Mouse (Mus musculus) MN1 (cell line): ENCODE data around the gene Schip1.

Experiments
- DNase-seq: peaks from one replicate; pipeline ENCODE4 v3.0.0-alpha.2; 2016; ENCODE audit warnings: low spot score

The Schip1 gene

GRCm38 (mm10) chr3:68477478-68477877 lies 412.9 kb downstream of the Schip1 start:
- no peak for DNase-seq

DNA sequence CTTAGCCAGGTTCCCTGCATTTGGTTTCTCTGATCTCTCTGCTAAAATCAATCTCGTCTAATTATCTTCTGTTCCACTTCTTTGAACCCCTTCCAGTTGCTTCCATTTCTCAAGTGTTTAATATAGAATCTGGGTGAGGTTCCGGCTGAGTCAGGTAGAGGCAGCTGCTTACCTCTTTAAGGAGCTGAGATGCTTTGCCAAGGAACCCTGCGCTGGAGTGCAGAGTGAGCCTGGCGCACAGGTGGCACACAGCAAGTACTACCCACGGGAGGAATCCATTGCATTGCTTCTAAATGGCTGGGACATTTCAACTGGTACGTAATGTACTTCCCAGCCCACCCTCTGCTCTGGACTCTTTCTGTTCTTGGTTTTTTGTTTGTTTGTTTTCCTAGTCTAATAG lies 414.7 kb downstream of the Schip1 start:
- no peak for DNase-seq

DNA sequence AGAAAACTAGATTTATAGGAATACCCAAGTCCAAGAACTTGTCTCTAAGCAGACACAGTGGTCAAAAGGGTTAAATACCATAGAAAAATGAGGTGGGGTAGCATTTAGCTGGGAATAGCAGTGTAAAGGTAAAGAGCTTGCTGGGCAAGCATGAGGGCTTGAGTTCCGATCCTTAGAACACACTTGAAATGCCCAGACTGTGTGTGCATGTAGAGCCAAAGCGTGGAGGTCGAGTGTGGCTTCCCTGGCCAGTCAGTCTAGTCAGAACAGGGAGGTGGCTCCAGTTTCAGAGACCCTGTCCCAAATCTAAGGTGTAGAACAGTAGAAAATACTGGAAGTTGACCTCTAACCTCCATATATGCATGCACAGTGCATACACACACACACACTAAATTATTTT lies 418.9 kb downstream of the Schip1 start:
- DNase-seq: no peak

DNA sequence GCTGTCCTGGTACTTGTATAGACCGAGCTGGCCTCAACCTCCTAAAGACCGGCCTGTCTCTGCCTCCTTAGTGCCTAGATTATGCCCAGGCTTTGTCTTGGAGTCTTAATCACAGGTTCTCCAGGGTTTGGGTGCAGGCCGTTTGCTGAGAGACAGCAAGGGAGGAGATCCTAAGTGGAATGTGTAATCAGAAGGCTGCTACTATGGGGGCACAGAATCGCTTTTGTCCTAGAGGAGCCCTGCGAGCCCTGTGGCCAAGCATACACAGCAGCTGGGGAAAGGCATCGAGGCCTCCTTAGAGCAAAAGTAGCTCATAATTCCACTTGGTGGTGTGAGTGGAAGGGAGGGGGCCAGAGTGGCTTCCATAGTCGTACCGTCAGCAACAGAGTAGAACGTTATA lies 419.4 kb downstream of the Schip1 start:
- no peak for DNase-seq

DNA sequence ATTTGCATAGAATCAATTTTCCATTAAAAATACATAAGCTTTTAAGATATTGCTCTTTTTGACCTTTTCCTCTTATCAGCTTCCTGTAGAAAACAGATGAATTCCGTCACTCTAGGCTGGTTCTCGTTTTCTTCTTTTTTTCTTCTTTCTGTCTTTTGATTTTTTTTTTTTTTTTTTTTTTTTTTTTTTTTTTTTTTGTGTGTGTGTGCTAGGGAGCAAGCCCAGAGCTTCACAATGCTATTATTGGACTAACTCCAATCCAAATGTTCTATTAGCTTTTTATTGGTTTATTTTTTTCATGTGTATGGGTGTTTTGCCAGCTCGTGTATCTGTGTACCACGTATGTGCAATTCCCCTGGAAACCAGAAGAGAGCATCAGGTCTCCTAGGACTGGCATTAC lies 420.0 kb downstream of the Schip1 start:
- DNase-seq: no peak

- DNase-seq: no peak
These were observed 423.0 kb downstream of the Schip1 start for GRCm38 (mm10) chr3:68487621-68488020.

DNA sequence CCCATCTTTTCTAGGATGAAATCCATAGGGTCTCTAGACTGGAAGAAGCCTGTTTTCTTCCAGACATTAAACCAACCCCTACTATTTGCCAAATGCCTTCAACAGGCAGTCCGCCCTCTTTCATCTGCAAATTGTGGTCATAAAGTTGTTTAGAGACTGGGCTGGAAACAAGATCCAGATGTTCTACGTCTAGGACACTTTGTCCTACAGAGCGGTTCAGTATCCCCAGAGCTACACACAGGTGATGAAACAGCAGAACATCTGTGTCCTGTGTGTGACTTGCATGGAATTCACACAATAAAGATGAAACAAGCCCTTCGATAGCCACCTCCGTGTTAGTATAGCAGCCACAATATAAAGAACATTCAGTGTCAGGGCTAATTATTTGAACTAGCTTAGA lies 423.7 kb downstream of the Schip1 start:
- no peak for DNase-seq

DNA sequence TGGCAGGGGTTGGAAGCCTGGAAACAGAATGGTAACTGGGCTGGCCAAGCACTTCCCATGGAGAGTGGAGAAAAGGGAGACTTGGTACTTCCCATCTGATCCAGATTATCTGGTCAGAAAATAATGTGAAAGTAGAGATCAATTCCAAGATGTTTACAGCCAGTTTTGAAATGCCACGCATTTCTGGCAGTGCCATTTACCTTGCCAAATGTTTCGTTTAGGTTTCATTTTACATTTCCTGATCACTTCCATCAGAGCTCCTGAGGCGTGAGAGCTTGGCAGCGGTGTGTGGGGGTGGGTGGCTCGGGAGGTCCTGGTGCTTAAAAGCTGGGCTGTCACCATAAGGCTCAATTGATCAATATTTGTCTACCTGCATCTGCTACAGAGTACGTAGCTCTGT lies 426.9 kb downstream of the Schip1 start:
- no peak for DNase-seq

DNA sequence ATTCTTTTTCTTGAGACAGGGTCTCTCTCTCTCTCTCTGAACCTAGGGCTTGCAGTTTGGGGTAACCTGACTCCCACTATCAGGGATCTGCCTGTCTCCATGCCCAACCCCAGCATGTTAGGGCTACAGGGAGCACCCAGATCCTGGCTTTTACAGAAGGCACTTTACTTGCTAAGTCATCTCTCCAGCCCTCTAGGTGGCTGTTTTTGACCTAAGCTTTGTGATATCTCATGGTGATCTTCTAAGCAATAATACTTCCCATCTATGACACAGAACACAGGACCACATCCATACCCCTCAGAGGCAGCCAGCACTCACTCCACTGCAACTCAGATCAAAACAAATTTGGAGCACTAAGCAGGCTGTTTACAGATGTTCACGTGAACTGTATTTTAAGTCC lies 427.5 kb downstream of the Schip1 start:
- no peak for DNase-seq

DNA sequence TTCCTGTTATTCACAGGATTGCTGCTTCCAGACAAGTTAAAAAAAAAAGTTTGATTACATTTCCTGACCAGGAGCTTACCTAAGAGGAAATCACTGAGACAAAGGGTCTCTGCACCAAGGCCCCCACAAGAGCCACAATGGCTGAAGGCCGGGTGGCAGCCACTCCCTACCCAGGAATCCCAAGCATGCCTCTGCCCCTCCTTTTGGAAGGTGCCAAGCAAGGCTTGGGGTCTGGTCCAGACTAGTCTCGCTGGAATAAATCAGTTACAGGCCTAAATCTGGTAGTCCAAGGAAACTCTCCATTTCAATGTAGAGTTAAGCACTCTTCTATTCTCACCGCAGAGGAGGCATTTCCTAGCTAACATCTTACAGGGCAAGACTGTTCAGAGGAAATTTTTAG lies 427.9 kb downstream of the Schip1 start:
- no peak for DNase-seq

GRCm38 (mm10) chr3:68493170-68493585 lies 428.6 kb downstream of the Schip1 start:
- DNase-seq: no peak

DNA sequence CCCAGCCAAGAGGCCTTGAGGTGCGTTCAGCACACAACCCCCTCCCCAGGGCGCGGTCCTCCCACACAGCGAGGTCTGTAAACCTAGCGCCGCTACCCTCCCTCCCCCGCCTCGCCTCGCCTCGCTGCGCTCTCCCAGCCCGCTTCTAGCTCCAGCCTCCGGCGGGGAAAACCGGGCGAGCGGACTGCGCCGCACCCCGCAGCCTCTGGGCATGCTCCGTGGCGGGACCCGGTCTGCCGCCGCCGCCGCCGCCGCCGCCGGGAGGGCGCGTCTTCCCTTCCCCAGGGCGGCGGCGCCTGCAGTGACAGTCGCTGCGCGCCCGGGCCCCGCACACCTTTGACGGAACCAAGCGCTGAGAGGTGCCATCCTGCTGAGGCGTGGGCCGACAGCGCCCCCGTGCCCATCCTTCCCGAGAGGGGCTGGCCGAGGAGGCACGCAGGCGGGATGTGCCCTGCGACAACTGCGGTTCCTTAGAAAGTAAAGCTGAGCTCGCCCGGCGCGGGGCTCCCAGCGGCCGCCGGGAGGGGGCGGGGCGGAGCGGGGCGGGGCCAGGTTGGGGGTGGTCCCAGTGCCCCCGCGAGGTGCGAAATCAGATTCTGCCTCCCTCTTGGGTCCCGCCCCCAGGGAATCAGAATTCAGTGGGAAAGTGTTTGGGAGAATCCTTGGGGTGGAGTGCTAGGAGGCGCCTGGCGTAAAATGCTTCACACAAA lies 429.1 kb downstream of the Schip1 start:
- DNase-seq: no peak

DNA sequence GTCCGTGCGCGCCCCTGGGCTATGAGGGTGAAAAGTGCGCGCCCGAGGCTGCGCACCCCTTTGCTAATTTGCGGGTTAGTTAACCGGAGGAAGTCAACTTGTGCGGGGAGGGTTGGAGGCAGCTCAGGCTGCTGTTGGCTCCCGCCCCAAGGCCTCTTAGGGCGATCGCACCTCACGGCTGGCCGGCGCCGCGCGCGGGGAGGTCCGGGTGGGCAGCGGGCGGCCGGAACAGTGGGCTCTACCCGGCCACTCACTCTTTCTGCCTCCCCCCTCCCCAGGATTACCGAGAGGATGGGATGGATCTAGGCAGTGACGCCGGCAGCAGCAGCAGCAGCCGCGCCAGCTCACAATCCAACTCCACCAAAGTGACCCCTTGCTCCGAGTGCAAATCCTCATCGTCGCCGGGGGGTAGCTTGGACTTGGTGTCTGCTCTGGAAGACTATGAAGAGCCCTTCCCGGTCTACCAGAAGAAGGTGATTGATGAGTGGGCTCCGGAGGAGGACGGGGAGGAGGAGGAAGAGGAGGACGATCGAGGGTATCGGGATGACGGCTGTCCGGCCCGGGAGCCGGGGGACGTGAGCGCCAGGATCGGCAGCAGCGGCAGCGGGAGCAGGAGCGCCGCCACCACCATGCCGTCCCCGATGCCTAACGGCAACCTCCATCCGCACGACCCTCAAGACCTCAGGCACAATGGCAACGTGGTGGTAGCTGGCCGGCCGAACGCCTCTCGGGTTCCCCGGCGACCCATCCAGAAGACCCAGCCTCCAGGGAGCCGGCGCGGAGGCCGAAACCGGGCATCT lies 429.9 kb downstream of the Schip1 start:
- no peak for DNase-seq

- DNase-seq: no peak
These were observed 430.6 kb downstream of the Schip1 start for GRCm38 (mm10) chr3:68495096-68495735.

DNA sequence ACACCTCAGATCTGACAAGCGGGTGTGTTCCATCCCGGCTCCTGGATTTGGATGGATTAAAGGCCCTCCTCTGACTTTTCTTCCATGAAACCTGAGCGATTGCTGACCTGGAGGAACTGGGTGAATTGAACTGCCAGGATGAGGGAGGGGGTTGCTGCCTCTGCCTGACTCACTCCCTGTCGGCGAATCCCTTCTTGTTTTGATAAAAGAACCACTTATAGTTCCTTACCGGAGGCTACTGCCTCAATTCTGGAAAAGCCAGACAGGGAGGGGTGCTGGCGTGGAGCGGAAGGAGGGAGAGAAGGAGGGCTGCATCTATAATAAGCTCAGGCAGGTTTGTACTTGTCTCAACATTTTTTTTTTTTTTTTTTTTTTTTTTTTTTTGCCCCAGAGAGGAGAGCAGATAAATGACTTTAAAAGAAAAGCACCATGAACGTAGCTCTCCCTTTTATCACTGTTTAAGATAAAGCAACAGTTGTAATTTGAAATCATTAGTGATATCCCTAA lies 431.2 kb downstream of the Schip1 start:
- no peak for DNase-seq

DNA sequence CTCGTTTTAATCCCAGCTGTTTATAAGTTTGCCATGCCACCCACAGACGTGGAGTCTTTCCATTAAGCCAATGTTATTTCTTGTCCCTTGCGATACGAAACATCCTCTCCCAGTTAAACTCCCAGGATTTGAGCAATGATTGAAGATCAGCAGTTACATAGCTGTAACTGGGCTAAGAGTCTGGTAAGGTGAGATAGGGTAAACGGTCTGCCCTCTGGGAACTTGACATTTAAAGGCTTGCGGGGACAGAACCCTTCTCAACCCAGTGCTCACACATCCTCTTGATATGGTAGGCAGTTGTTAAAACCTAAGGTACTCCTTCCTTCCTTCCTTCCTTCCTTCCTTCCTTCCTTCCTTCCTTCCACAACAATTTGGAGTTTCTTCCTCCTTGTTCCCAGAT lies 431.9 kb downstream of the Schip1 start:
- DNase-seq: no peak

DNA sequence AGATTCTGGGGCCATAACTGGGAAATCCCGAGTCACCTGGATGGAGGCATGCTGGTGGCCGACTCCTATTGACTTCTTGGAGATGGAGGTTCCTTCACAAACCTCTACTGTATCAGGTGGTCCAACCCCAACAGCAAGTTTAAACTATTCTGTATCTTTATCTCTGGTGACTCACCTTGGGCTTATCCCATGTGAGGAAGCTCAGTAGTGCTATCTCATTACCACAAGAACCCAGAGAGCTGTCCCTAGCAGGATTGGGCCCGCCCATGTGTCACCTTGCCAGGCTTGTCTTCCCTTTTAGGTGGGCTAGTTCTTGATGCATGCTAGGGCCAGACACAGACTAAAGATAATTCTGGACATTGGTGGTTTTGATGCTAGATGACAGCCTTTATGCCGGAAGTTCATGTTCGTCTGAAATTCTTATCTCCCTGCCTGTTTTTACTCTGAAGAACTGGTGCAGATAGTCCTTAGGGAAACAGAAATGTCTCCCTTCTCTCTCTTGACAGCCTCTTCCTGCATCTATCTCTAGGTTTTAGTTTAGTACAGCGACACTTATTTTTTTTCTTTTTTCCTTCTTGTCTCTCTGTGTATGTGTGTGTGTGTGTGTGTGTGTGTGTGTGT lies 435.0 kb downstream of the Schip1 start:
- DNase-seq: no peak

DNA sequence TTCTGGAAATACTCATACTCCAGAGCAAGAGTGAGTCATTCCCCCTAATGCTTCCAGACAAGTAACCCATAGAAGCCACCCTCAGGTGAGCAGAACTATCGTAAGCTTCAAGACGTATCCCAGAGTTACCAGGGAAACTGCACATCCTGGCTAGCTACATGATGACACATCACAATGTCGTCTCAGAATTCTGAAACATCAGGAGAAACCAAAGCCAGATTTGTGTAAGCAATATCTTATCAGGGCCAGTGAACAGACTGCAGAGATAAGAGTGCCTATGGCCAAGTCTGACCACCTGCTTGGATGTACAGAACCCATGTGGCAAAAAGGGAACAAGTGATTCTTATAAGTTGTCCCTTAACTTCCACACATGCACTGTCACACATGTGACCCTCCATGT lies 440.2 kb downstream of the Schip1 start:
- DNase-seq: no peak

DNA sequence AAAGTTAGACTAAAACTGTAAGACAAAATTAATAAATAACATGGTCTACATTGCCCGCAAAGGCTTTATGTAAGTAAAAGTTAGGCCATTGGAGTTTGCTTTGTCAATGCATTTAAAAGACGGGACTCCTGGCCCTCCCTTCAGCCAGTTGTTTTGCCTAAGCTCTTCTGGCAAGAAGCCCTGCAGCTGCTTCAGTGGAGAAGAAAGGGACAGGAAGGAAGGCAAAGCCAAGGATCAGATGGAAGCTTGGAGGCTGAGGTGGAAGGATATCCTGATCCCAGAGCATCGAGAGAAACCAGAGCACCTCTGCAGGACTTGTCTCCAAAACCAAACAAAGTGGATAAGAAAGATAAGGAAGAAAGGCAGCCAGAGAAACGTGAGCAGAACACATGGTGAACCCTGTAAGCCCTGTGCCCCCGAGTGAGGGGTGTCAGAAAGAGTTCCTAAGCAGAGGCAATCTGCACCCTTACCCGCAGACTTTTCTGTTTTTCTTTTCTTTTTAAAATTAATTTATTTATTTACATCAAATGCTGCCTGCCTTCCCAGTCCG lies 442.2 kb downstream of the Schip1 start:
- no peak for DNase-seq

DNA sequence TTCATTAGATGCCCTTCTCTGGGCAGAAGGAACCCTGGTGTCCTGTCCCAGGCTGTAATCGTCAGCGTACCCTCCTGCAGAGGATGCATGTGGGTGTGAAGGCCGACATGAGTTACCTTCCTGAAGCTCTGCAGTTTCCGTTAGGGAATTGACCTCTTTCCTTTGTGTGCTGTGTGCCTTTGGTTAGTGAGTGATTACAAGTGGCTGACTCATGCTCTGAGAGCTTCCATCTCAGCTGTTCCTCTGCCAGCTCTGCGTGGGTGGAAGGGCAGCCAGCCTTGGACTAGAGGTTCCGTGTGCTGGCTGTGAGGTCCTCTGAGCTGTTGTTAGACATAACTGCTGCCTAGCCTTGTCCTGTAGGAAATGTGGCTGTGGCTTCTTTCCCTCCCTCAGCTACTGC lies 444.0 kb downstream of the Schip1 start:
- DNase-seq: peak; percentile 49

DNA sequence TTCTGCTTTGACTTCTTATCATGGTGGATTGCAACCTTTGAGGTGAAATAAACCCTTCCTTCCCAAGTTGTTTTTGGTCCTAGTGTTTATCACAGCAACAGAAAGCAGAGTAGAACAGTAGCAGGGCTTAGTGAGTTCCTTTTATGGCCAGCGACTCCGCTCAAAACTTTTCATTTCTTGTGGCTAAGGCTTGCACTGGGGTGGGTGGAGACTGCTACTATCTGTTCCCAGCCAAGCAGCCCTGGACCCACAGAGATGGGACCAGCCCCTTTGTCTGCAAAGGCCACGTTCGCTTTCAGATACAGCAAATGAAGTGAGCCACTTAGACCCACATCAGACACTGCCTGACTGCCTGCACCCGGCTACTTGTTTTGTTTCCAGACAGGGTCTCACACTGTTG lies 446.3 kb downstream of the Schip1 start:
- no peak for DNase-seq

DNA sequence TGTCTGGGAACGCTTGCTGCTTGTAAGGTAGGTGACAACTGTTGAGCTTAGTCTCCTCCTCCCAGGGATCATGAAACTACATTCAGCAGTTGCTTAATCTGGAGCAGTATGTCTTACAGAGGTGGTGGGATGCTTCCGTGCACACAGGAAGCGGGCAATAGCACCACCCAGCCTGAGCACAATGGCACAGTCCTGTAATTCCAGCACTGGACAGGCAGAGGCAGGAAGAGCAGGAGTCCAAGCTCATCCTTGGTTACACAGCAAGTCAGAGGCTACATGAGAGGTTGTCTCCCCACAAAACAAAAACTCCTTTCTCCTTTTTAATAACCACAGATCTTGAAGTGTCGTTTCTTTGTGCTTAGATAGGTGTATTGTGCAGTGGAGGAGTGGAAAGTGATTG lies 447.1 kb downstream of the Schip1 start:
- DNase-seq: no peak
